Mouse (Mus musculus) cerebellum, postnatal 4 days (tissue): ENCODE results near the gene Tmem247.

Experiments used
- DNase-seq, 2 experiments: peaks; one replicate each; pipeline ENCODE4 v3.0.0; 2022; ENCODE audit warnings: low spot score in 2 of 2, mixed read lengths in 1 of 2

The Tmem247 gene

GRCm38 (mm10) chr17:86917048-86917447, at the start of gene Tmem247:
Gene Tmem247 (plus strand): TSS chr17:86917348.
- no peak for DNase-seq

- DNase-seq, result no peak
Observed at GRCm38 (mm10) chr17:86870586-86870985, 46.6 kb upstream of the Tmem247 start.

GRCm38 (mm10) chr17:86872643-86873042, 44.5 kb upstream of the Tmem247 start:
- DNase-seq, result no peak

- DNase-seq, result no peak
Observed at GRCm38 (mm10) chr17:86876940-86877339, 40.2 kb upstream of the Tmem247 start.

DNA sequence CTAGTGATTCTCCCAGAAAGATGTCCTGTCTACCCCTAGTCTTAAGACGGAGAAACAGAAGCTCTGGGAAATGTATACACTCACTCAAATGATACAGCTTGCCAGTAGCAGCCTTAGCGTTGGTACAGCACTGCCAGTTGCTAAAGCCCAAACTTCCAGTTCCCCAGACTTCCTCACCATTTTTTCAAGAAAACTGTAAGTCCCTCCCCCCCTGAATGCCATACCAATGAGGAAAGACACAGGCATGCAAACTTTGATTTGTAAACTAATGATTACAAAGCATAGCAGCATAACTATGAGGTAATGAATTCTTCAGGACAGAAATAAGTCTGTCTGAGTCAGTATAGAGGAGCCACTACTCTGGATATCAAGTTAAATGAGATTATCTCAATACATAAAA, 39.4 kb upstream of the Tmem247 start:
- no peak for DNase-seq

- DNase-seq, result no peak
Observed at GRCm38 (mm10) chr17:86880056-86880455, 37.1 kb upstream of the Tmem247 start.

GRCm38 (mm10) chr17:86880461-86881044, 36.6 kb upstream of the Tmem247 start:
- DNase-seq, result no peak

- no peak for DNase-seq
Observed at GRCm38 (mm10) chr17:86895191-86895590, 22.0 kb upstream of the Tmem247 start.

DNA sequence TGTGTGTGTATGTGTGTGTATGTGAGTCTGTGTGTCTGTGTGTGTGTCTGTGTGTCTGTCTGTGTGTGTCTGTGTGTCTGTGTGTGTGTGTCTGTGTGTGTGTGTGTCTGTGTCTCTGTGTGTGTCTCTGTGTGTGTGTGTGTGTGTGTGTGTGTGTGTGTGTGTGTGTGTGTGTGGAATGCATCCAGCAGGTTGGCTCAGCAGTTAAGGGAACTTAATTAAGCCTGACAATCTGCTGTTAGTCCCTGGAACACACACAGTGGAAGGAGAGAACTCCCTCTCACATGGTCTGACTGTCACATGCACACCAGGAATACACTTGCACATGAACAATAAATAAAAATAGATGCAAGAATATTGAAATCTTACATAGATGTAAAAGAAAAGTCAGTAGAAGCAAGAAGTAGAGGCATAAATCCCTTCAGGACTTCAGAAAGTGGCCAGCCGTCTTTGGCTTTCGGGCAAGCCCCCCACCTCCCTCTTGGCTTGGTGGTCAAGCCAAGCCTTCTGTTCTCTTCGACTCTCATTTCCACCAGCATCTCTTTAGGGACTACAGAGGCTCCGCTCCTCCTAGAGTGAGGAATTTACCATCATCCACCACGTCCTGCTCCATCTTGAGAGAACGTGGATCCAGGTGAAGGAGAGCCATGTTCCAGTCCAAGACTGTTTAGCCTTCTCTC, 19.5 kb upstream of the Tmem247 start:
- DNase-seq, result no peak

- no peak for DNase-seq
Observed at GRCm38 (mm10) chr17:86899821-86900220, 17.3 kb upstream of the Tmem247 start.

GRCm38 (mm10) chr17:86900564-86900963, 16.6 kb upstream of the Tmem247 start:
- DNase-seq, result no peak

- DNase-seq, result no peak
Observed at GRCm38 (mm10) chr17:86902399-86903067, 14.6 kb upstream of the Tmem247 start.

DNA sequence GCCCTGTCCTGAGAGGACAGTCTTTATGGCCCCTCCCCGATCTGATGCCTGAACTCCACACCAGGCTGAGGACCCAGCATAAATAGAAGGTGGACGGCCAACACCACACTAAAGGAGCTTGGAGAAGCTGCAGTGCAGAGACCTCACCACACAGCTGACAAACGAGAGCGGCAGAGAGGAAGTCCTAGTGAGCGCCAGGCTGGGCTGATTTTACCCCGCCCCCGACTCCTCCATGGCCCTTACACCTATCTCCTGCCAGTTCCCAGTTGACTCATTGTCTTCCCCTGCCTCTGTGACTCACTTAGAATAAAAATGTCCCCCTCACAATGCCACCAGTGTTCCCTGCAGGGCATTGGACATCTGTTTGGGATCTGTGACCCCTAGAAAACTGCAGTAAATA, 13.6 kb upstream of the Tmem247 start:
- DNase-seq, result no peak

- DNase-seq, result no peak
Observed at GRCm38 (mm10) chr17:86904206-86904605, 12.9 kb upstream of the Tmem247 start.

GRCm38 (mm10) chr17:86905297-86906135, 11.6 kb upstream of the Tmem247 start:
- DNase-seq, result peak in 1 of 2 experiments; percentile 62

GRCm38 (mm10) chr17:86906136-86906461, 11.0 kb upstream of the Tmem247 start:
- DNase-seq, result peak; percentile 71 to 91

DNA sequence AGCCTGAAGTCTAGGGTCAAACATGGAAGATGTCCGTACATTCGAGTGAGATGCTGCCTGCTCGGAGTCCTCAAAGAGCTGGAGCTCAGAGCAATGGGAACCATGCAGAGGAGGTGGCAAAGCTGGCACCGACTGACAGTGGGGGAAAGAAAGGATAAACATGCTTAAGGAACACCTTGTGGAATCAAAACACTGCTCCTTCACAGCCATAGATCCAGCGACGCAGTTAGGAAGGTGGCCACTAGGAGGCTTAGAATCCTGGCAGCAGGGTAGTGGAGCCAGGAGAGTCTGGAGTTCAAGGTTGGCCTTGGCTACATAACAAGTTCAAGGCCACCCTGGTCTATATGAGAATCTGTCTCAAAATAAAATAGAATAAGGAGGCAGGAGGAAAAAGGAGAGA, 10.5 kb upstream of the Tmem247 start:
- peak in 1 of 2 experiments; percentile 33 for DNase-seq

DNA sequence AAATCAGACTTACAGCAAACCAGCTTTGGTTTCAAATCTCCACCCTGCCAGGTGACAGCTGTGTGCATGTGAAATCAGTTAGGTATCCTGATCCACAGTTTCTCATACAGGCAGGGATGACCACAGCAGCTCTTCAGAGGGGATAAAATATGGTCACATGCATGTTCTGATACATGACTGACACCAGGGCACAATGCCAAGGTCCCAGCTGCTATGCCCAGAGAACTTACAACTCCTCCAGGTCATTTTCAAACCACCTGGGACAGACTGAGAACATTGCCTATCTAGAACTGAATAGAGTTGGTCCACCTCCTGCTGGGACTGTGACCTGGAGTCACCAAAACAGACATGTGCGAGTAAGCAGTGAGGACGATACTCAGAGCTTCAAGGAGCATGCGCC, 10.1 kb upstream of the Tmem247 start:
- no peak for DNase-seq

DNA sequence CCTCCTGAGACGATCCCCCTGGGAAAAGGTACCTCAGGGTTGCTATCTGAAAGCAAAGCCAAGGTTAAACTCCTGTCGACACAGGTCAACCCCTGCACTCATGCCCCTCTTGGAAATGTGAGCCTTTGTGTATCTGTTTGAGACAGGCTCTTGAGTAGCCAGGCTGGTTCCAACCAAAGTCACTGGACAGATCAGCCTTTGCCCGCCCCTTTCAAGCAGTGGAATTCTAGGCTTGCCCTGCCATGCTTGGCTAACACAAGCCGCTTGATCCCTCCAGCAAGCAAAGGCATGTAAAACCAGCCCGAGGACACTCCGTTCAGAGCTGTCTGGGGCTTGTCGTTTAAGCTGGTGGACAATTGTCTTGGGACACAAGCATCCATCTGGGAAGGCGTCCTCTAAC, 8.8 kb upstream of the Tmem247 start:
- no peak for DNase-seq

DNA sequence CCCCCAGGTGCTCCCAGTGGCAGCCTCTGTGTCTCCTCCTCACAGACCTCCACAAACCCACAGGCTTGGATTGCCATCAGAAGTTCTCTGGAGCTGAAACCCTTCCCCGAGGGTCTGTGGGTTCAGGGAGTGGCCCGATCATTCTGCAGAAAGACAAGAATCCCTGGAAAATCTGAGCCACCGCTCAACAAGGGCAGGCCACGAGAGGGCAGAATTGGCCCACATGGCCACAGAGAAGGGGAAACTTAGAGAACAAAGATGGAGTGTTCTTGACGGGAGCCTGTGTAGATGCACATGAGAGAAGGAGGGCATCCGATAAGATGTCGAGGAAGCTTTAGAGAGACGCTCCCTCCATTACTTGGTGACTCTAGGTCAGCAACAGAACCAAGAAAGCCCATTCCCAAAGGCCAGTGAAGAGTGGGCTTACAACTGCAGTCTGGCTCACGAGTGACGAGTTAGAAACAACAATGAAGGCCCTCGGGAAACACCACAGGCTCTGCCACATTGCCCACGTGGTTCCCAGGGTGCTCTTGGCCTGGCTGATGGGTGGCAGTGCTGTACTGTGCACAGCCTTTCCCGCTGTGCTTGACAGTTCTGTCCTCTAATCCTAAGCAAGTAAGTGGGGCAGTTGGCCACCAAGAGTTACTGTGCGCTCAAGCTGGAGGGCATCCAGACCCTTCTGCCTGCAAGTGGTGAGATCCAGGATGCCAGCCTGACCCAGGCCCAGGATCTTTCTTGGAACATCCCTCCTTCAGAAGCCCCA, 7.2 kb upstream of the Tmem247 start:
- DNase-seq, result peak in 1 of 2 experiments; percentile 70

DNA sequence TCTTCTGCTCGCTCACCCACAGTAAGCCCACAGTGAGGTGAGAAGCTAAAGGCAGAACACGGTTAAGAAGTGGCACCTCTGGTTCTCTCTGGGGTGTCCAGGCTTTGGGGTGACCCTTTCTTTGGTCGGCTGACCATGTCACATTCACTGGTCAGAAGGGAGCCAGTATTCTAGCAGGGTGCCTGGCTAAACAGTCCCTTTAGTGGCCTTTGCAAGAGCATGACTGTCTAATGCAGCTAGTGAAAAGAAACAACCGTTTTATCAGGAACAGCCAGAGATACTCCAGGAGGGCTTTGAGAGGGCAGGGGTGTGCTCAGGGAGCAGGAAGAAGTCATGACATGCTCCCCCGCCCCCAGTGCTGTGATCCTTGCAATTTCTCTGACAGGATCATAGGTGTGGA, 5.9 kb upstream of the Tmem247 start:
- no peak for DNase-seq
